Mouse (Mus musculus): ENCODE measurements around the gene Plxna4. TPM values are rescaled to one million over a fixed set of nuclear protein-coding genes. Genes with fewer than 3 reads are reported as not detected.

The Plxna4 gene
- 0.06 to 0.16 TPM (median 0.10 TPM) in 3 of 4 replicates, not detected in the other for total RNA-seq (2023; ENCODE audit: inconsistent age)

DNA sequence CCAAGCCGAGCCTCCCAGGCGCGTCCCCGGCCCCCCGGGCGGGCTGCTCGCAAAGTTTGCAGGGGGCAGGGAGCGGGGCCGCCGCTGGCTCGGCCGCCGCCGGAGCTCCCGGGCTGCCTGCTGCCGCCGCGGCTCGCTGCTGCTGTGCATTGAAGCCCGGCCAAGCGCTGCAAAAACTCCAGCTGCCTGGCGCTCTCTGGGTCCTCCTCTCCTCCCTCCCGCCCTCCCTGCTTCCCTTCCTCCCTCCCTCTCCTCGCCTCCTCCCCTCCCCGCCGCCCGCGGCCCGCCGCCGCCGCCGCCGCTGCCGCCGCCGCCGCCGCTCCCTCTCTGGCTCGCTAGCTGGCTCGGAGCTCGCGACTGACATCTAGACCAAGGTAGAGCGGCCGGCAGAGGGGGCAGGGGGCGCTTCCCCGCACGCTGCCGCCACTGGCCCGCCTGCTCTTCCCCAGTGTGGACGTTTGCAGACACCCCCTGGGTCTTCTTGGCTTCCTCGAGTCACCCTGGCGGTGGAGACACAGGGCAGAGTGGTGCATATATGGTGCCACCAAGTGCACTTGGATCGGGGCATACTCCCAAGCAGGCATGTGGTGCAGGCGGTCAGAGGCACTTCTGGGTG lies at the start of gene Plxna4:
Gene Plxna4, minus strand, starts transcription at position 137 of the 616 bp plus-strand sequence.

Measured in B cell, adult (primary cell).